Comparison of ENCODE assay signal across 26 mouse cellular contexts in the genomic region with DNA sequence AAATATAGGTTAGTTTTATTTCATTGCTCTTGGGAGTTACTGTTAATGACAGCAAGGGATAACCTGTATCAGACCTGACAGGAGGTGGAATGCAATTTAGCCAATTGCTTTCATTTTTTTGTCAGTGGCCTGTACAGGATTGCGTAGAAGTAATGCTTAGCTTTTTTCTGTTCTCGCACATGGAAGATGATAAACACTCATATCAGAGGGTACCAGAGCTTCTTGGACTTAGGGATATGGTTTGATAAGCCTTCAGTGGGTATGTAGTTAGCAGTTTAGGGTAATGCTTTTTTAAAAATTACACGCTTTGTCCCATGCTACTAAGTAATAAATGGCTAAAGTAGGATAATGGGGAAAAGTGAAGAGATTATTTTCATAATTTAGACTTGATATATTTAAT. TPM values are rescaled to one million over a fixed set of nuclear protein-coding genes. Genes with fewer than 3 reads are reported as not detected.
A peak's percentile ranks its signal among the peaks of the same experiment; 100 is the strongest.
DNase-seq lines count a peak whose midpoint lies in the region; ATAC-seq lines count a peak whose summit lies in the region.
"Had no signal": no experiment of that assay in that cellular context is flagged by ENCODE, and none has a peak within 500 bp of the region (broad histone marks: within the 10 kb centered on the region; RNA-seq: fewer than 3 reads in every experiment).

No protein-coding gene starts in this region.

- no peaks in the 10 kb centered on the region for H3K27me3 ChIP-seq in liver, embryonic 13.5 days
- H3K27me3 ChIP-seq: embryonic facial prominence, embryonic 15.5 days; forebrain, embryonic 13.5 days; neural tube, embryonic 13.5 days had no signal

- WGBS in liver, embryonic 13.5 days (ENCODE audit: insufficient replicate concordance), result 12% methylated on average over 3 of the region's 3 CpGs

- peak overlapping the region; percentile 58 for H3K9ac ChIP-seq in liver, embryonic 13.5 days
- H3K9ac ChIP-seq: embryonic facial prominence, embryonic 15.5 days; forebrain, embryonic 13.5 days; neural tube, embryonic 13.5 days had no signal

- peak overlapping the region; percentile 33 for H3K4me3 ChIP-seq in liver, embryonic 13.5 days (replicated peaks)
- H3K4me3 ChIP-seq: embryonic facial prominence, embryonic 15.5 days; forebrain, embryonic 13.5 days; layer of hippocampus, adult 2 months; neural tube, embryonic 13.5 days had no signal

- peak overlapping the region; percentile 63 for H3K4me2 ChIP-seq in liver, embryonic 13.5 days
- H3K4me2 ChIP-seq: embryonic facial prominence, embryonic 15.5 days; forebrain, embryonic 13.5 days; neural tube, embryonic 13.5 days had no signal

- H3K4me1 ChIP-seq in liver, embryonic 13.5 days (replicated peaks), result peaks cover 60% of the 10 kb centered on the region

- peaks cover 53% of the 10 kb centered on the region for H3K36me3 ChIP-seq in liver, embryonic 13.5 days

- peak overlapping the region; percentile 98 for H3K27ac ChIP-seq in liver, embryonic 13.5 days
- H3K27ac ChIP-seq: embryonic facial prominence, embryonic 15.5 days; forebrain, embryonic 13.5 days; layer of hippocampus, adult 2 months; macrophage; neural tube, embryonic 13.5 days had no signal

- ATAC-seq in liver, embryonic 13.5 days (ENCODE audit: low read depth), result peak; percentile 84
- no peak for ATAC-seq in cerebellum, adult (ENCODE audit: insufficient number of reproducible peaks, low FRiP score, low TSS enrichment)
- ATAC-seq: activated CD4-positive, CD25-positive, alpha-beta regulatory T cell, adult 4 months; forebrain, embryonic 13.5 days had no signal

- H3K9me3 ChIP-seq in liver, embryonic 13.5 days (replicated peaks), result no peaks in the 10 kb centered on the region
- H3K9me3 ChIP-seq: embryonic facial prominence, embryonic 15.5 days; forebrain, embryonic 13.5 days; neural tube, embryonic 13.5 days had no signal

- peak; percentile 28 to 65 for DNase-seq in spleen, postnatal 36 days (ENCODE audit: low spot score in 2 of 2)
- no peak for DNase-seq in spleen, postnatal 14 days (ENCODE audit: low spot score in 2 of 2)
- DNase-seq in c-Kit-positive CD71-positive TER-119-negative erythroid progenitor cells, embryonic 14.5 days (ENCODE audit: low read depth), result peak; percentile 89
- DNase-seq in liver, embryonic 13.5 days, result peak; percentile 74
- DNase-seq in adrenal gland, postnatal 25 days, result no peak
- DNase-seq in urinary bladder, adult 2 months (ENCODE audit: low spot score), result no peak
- DNase-seq: adrenal gland, postnatal 14 days; cerebellum, adult 9-11 months; embryo, embryonic 11 days; heart, adult 18-20 months; kidney, adult 18-20 months; kidney, postnatal 10 days; layer of hippocampus, postnatal 36 days; midbrain, embryonic 14.5 days; thymus, adult 2 months had no signal

RNA-seq across cellular contexts. Expression of a gene that starts 4.6 kb away (rescaled TPM):
- polyA plus RNA-seq in liver, embryonic 13.5 days (2015; fragmentation: Nextera tagmentation; extraction: Ambion mirVana), result 69.0 and 74.3 TPM in 2 replicates
- total RNA-seq in adrenal gland, postnatal 25 days (2021), result 25.2 and 32.5 TPM in 2 replicates
- 29.6 and 31.4 TPM in 2 replicates for polyA plus RNA-seq in urinary bladder, adult 2 months (2012; rRNA removed)

RNA-seq across cellular contexts. Expression of a gene that starts 14.7 kb away (rescaled TPM):
- polyA plus RNA-seq in liver, embryonic 13.5 days (2015; fragmentation: Nextera tagmentation; extraction: Ambion mirVana), result not detected in 2 replicates
- total RNA-seq in adrenal gland, postnatal 25 days (2021), result 1.4 and 2.2 TPM in 2 replicates
- polyA plus RNA-seq in urinary bladder, adult 2 months (2012; rRNA removed), result 0.06 and 0.18 TPM in 2 replicates
- total RNA-seq: gastrocnemius, adult 8-10 months; heart, adult 18-20 months; layer of hippocampus, adult 2 months; left cerebral cortex, postnatal 25 days had no signal
- polyA plus RNA-seq: C2C12; forebrain, embryonic 13.5 days; heart, postnatal 0 days; macrophage; midbrain, embryonic 14.5 days; neural tube, embryonic 13.5 days had no signal

Comparison
In these comparisons a context has a peak if more than half of its experiments do, and no peak if none do; other contexts are left out.
1. DNase-seq: peak in spleen, postnatal 36 days (2 of 2), c-Kit-positive CD71-positive TER-119-negative erythroid progenitor cells, embryonic 14.5 days (single experiment) and liver, embryonic 13.5 days (single experiment); none in spleen, postnatal 14 days (0 of 2), adrenal gland, postnatal 25 days (single experiment) and urinary bladder, adult 2 months (single experiment).